Mouse (Mus musculus) E14TG2a.4 (cell line): ENCODE data around the gene Cltrn.

Source experiments
- CTCF ChIP-seq: conservative IDR thresholded peaks from 2 replicates; pipeline ENCODE4 v1.5.1; 2014; ENCODE audit warnings: low read length
- POU5F1 ChIP-seq: IDR thresholded peaks from 2 replicates; pipeline ENCODE4 v1.6.1; 2014; ENCODE audit warnings: low read length, borderline replicate concordance

GRCm38 (mm10) chrX:164089916-164090315 lies 1.3 kb downstream of the Cltrn start:
- TF ChIP-seq CTCF (no peak), POU5F1 (no peak)
